Mouse (Mus musculus) bone marrow, adult 2 months (tissue): ENCODE measurements around the gene Zfp39.

Source experiments
- CTCF ChIP-seq: fragments of 200-500 bp; IDR thresholded peaks from 2 replicates; pipeline ENCODE4 v1.5.1; 2011; ENCODE audit warnings: low read length, control low read depth; ENCODE audit not compliant: control insufficient read depth, insufficient read depth
- POLR2A ChIP-seq: fragments of 200-500 bp; IDR thresholded peaks from 2 replicates; pipeline ENCODE4 v1.6.1; 2011; ENCODE audit warnings: low read depth, mild to moderate bottlenecking, control low read depth, low read length, borderline replicate concordance; ENCODE audit not compliant: control insufficient read depth

- no peak for TF ChIP-seq POLR2A
- TF ChIP-seq CTCF, result no peak
Observed at GRCm38 (mm10) chr11:58947306-58947705, 43.3 kb upstream of the Zfp39 start.
